Mouse (Mus musculus) heart, postnatal 0 days (tissue): ENCODE data around the gene Ofcc1. TPM values are rescaled to one million over a fixed set of nuclear protein-coding genes. Genes with fewer than 3 reads are reported as not detected.

Source experiments
- ATAC-seq: fragments of 200-750 bp; cut with Nextera tagmentation; 2 replicates; pipeline ENCODE4 v1.8.0; 2017; ENCODE audit warnings: low read depth, moderate number of reproducible peaks, moderate library complexity; ENCODE audit not compliant: insufficient read depth
- DNase-seq: peaks from one replicate; pipeline ENCODE4 v3.0.0-alpha.2; 2016; ENCODE audit warnings: low spot score
- H3K27ac ChIP-seq: fragments of 300-500 bp; sonication (generic); 2 replicates; pipeline ENCODE4 v1.5.1; 2014; ENCODE audit warnings: low read depth, mild to moderate bottlenecking
- H3K27me3 ChIP-seq: fragments of 300-500 bp; sonication (generic); 2 replicates; pipeline ENCODE4 v1.6.1; 2014; ENCODE audit warnings: low read length, mixed read lengths; ENCODE audit not compliant: control insufficient read depth, insufficient read depth
- H3K36me3 ChIP-seq: fragments of 300-500 bp; sonication (generic); replicated peaks from 2 replicates; pipeline ENCODE4 v1.6.1; 2014; ENCODE audit warnings: low read length, mixed read lengths; ENCODE audit not compliant: control insufficient read depth, insufficient read depth
- H3K4me1 ChIP-seq: fragments of 300-500 bp; sonication (generic); 2 replicates; pipeline ENCODE4 v1.6.1; 2014; ENCODE audit warnings: antibody characterized with exemption; ENCODE audit not compliant: control insufficient read depth, insufficient read depth
- H3K4me2 ChIP-seq: fragments of 300-500 bp; sonication (generic); 2 replicates; pipeline ENCODE4 v1.6.1; 2014; ENCODE audit warnings: low read depth, mild to moderate bottlenecking, low read length, moderate library complexity
- H3K4me3 ChIP-seq: fragments of 300-500 bp; sonication (generic); 2 replicates; pipeline ENCODE4 v1.5.1; 2014; ENCODE audit warnings: low read depth, low read length
- H3K9ac ChIP-seq: fragments of 300-500 bp; sonication (generic); replicated peaks from 2 replicates; pipeline ENCODE4 v1.6.1; 2014; ENCODE audit warnings: low read depth, low read length, mixed read lengths
- H3K9me3 ChIP-seq: fragments of 300-500 bp; sonication (generic); replicated peaks from 2 replicates; pipeline ENCODE4 v1.6.1; 2016; ENCODE audit warnings: low read length; ENCODE audit not compliant: control insufficient read depth
- CTCF ChIP-seq: IDR thresholded peaks from 2 replicates; pipeline ENCODE4 v1.5.1; 2016; ENCODE audit warnings: antibody characterized with exemption, control low read depth, low read depth
- EP300 ChIP-seq: IDR thresholded peaks from 2 replicates; pipeline ENCODE4 v1.6.1; 2016; ENCODE audit warnings: antibody characterized with exemption, low read depth
- WGBS: fragments of 180-500 bp; shearing (Covaris S2); extraction: QIAGEN DNeasy Blood & Tissue Kit; methylation state at CpG from one replicate; pipeline ENCODE4 v1.1.7; 2014; 5-methylcytosine and 5-hydroxymethylcytosine counted together
- polyA plus RNA-seq: library from polyadenylated mRNA; unstranded; fragments of >200 nt; fragmentation: Nextera tagmentation; extraction: Ambion mirVana; gene quantifications from 2 replicates; pipeline ENCODE4 v1.2.1, GENCODE M21; 2015
- total RNA-seq: library from RNA; depleted of rRNA; stranded (reverse); fragments of >200 nt; gene quantifications from 2 replicates; pipeline ENCODE4 v1.2.3, GENCODE M21; 2014; ENCODE audit warnings: low replicate concordance

Gene Ofcc1
- total and polyA plus RNA-seq, 2 experiments from 2014 or later: not detected

DNA sequence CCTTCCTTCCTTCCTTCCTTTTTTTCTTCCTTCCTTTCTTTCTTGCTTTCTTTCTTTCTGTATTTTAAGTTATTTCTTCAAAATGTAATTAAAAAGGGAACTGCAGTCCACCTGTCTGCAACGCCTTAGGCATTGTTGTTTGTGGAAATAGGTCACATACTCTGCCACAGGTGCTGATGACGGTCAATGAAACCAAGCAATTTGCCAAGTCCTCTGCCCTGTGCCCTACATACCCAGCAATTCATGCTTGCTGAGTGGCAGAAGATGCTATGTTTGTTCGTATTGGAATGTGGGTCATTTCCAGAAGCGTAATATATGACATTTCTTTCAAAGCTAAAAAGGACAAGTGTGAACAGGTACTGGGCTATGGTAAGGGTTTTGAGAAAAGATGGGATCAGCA, 285.0 kb downstream of the Ofcc1 start:
- H3K27ac ChIP-seq: no peak overlapping the region
- TF ChIP-seq EP300: no peak
- H3K4me1 ChIP-seq: no peaks in the 10 kb centered on the region
- ATAC-seq (no peak), DNase-seq (no peak)
- no peaks in the 10 kb centered on the region for H3K9me3 ChIP-seq
- no peak overlapping the region for H3K9ac ChIP-seq
- H3K27me3 ChIP-seq: no peaks in the 10 kb centered on the region
- no peak overlapping the region for H3K4me3 ChIP-seq
- no peak overlapping the region for H3K4me2 ChIP-seq
- no peaks in the 10 kb centered on the region for H3K36me3 ChIP-seq
- 82% methylated on average over 4 of the region's 4 CpGs for WGBS

DNA sequence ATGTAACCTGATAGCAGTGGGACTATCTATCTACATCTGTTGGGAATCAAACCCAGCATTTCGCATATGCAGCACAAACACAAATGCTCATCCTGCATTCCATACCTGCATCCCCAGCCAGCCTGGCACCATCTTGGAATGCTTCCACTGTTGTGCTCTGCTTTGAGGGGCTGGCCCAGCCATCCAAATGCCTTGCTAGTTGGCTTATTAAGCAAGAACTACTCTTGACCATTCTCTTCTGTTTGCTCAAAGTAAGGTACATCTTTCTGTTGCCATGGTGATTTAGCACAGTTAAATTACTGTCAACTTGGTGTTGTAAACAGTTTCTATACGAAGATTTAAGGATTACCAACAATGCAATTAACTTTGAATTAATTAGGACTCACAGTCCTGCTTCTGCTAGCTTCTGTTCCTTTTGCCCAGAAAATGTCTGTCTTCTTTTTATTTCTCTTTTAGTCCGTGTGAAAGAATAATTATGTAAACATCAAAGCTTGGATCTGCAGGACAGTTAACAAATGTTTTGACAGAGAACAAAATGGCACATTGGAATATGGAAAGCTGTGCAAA, 286.3 kb downstream of the Ofcc1 start:
- Histone ChIP-seq H3K9me3 (no peaks in the 10 kb centered on the region), H3K4me1 (no peaks in the 10 kb centered on the region), H3K9ac (no peak overlapping the region), H3K4me3 (no peak overlapping the region), H3K4me2 (no peak overlapping the region), H3K27ac (no peak overlapping the region), H3K27me3 (no peaks in the 10 kb centered on the region), H3K36me3 (no peaks in the 10 kb centered on the region)
- no peak for DNase-seq
- whole genome bisulfite sequencing: 58% methylated on average over 3 of the region's 3 CpGs
- ATAC-seq: no peak
- no peak for TF ChIP-seq CTCF
- TF ChIP-seq EP300: no peak

DNA sequence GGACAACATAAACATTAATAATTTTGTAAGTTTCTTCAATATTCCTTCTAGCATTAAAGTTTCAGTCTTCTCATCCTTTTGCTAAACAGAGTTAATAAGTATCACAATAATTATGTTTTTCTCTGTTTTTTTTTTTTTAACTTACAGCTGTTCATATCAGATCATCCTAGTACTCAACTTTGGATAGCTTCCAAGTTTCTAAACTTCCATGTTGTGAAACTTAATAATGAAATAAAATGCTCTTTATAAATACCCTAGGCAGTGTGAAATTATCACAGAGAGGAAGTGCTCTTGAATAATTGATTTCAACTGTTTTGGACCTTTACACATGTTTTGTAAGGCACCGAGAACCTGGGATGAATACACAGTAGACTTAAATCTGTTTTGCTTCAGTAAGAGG, 291.2 kb downstream of the Ofcc1 start:
- DNase-seq: no peak
- no peak overlapping the region for H3K27ac ChIP-seq
- no peak overlapping the region for H3K4me3 ChIP-seq
- no peaks in the 10 kb centered on the region for H3K9me3 ChIP-seq
- no peaks in the 10 kb centered on the region for H3K4me1 ChIP-seq
- TF ChIP-seq CTCF (no peak), EP300 (no peak)
- WGBS: 90% methylated on average over 1 of the region's 1 CpGs
- no peaks in the 10 kb centered on the region for H3K27me3 ChIP-seq
- ATAC-seq: no peak
- H3K4me2 ChIP-seq: no peak overlapping the region
- H3K9ac ChIP-seq: no peak overlapping the region
- H3K36me3 ChIP-seq: no peaks in the 10 kb centered on the region

DNA sequence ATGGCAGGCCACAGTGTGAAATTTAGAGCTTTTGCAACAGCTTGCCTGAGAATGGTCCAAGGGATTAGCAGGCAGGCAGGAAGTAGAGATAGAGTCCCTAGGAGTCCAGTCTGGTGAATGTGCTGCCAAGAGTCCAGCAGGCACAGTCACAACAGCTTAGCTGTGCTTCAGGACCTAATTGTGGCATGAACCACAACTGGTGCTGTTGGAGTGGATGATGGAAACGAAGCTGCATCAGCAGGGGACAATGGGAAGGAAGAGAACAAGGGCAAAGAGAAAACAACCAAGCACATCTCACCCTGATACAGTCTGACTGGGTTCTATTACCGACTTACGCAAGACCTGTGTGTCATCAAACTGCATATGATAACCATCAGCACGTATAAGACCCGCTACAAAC, 300.0 kb downstream of the Ofcc1 start:
- no peaks in the 10 kb centered on the region for H3K36me3 ChIP-seq
- no peaks in the 10 kb centered on the region for H3K9me3 ChIP-seq
- no peak overlapping the region for H3K4me2 ChIP-seq
- no peak for DNase-seq
- H3K27me3 ChIP-seq: no peaks in the 10 kb centered on the region
- H3K4me1 ChIP-seq: no peaks in the 10 kb centered on the region
- no peak overlapping the region for H3K27ac ChIP-seq
- WGBS: 82% methylated on average over 5 of the region's 5 CpGs
- no peak for ATAC-seq
- no peak for TF ChIP-seq CTCF
- TF ChIP-seq EP300: no peak
- no peak overlapping the region for H3K9ac ChIP-seq
- H3K4me3 ChIP-seq: no peak overlapping the region

DNA sequence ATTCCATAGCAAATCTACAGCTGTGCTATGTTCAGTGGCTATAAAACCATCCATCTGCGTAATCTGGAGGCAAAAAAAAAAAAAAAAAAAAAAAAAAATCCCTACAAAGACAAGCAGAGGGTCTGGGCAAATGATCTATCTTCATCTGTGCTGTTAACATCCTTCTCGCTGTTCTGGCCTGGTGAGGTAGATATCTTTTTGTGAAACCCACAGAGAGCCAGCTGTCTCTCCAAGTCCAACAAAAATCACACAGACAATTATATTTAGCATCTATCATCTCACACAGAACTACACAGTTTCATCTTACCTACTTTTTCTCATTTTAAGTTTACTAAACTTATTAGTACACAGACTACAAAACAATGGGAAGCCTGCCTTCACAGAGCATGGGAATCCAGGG, 323.4 kb downstream of the Ofcc1 start:
- Histone ChIP-seq H3K4me1 (no peaks in the 10 kb centered on the region), H3K9me3 (no peaks in the 10 kb centered on the region), H3K4me2 (no peak overlapping the region), H3K36me3 (no peaks in the 10 kb centered on the region), H3K9ac (no peak overlapping the region), H3K27ac (no peak overlapping the region), H3K4me3 (no peak overlapping the region), H3K27me3 (no peaks in the 10 kb centered on the region)
- DNase-seq (no peak), ATAC-seq (no peak)
- no peak for TF ChIP-seq CTCF
- no peak for TF ChIP-seq EP300
- WGBS: 71% methylated on average over 2 of the region's 2 CpGs

DNA sequence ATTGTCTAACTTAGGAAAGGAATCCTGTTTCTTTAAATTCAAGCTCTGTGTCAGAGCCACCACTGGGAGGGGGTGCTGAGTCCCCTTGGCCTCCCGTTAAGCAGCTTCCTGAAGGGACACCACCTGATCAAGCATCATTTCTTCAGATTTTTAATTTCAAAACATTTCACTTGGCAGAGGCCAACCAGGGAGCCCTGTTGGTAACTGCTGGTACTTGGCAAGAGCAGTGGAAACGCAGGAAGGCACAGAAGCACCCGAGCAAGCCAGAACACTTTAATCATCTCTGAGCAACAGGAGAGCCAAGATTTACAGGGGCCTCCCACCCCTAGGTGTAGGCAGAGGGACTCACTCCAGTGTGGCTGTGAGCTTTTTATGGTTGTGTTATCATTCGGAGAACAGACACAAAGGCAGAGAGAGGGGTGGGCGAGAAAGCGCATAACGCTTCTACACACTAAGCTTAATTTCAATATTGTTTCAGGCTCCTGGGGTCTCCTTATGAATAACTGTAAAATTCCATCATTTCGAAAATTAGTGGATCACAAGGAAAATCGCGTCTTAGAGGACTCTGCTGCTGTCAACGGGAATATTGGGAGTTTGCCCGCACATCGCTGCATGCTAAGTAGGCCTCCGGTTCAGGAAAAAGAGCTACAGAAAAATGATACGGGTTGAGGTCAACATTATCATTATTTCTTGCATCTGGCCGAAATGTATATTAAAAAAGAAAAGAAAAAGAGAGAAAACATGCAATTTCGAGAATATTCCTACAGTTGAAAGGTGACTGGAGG, 324.1 kb downstream of the Ofcc1 start:
- H3K4me2 ChIP-seq: no peak overlapping the region
- no peaks in the 10 kb centered on the region for H3K4me1 ChIP-seq
- H3K4me3 ChIP-seq: no peak overlapping the region
- H3K9me3 ChIP-seq: no peaks in the 10 kb centered on the region
- ATAC-seq (no peak), DNase-seq (no peak)
- H3K27me3 ChIP-seq: no peaks in the 10 kb centered on the region
- TF ChIP-seq CTCF (no peak), EP300 (no peak)
- 76% methylated on average over 17 of the region's 17 CpGs for WGBS
- H3K36me3 ChIP-seq: no peaks in the 10 kb centered on the region
- H3K27ac ChIP-seq: no peak overlapping the region
- H3K9ac ChIP-seq: no peak overlapping the region
